Mouse (Mus musculus) common myeloid progenitor, adult 5-6 weeks (primary cell): Measurements from ENCODE around the gene Pdp2. TPM values are rescaled to one million over a fixed set of nuclear protein-coding genes. Genes with fewer than 3 reads are reported as not detected.
A peak's percentile ranks its signal among the peaks of the same experiment; 100 is the strongest.
"Not testable (repeated sequence)": the region's sequence is repeated elsewhere in the genome, so short reads cannot be mapped to it uniquely, and the experiment has no call there.

Source experiments
- ATAC-seq: replicated peaks from 2 replicates; pipeline ENCODE4 v1.8.0; 2016; ENCODE audit warnings: low read depth, mild to moderate bottlenecking, moderate TSS enrichment, inconsistent platforms; ENCODE audit not compliant: poor library complexity, severe bottlenecking
- total RNA-seq: library from RNA; stranded (forward); fragments of 200-1000, 187-1606 nt; gene quantifications from 2 replicates; pipeline ENCODE4 v1.2.3, GENCODE M21; 2017

The Pdp2 gene
- total RNA-seq, 1 experiment from 2014 or later: 12.4 TPM

- ATAC-seq: peak; percentile 72
Measured at GRCm38 (mm10) chr8:104630981-104631663, 39.9 kb downstream of the Pdp2 start, which contains the start of gene Rrad. Rrad (minus strand) TSS chr8:104631327.

GRCm38 (mm10) chr8:104631975-104632374, 40.7 kb downstream of the Pdp2 start:
- ATAC-seq: peak; percentile 27

GRCm38 (mm10) chr8:104632486-104632885, 41.2 kb downstream of the Pdp2 start:
- ATAC-seq: no peak

GRCm38 (mm10) chr8:104633156-104633744, 42.0 kb downstream of the Pdp2 start:
- no peak for ATAC-seq

GRCm38 (mm10) chr8:104635004-104635710, 43.9 kb downstream of the Pdp2 start:
- no peak for ATAC-seq

GRCm38 (mm10) chr8:104638010-104638409, 46.8 kb downstream of the Pdp2 start:
- no peak for ATAC-seq

- ATAC-seq: no peak
Measured at GRCm38 (mm10) chr8:104640241-104640640, 49.0 kb downstream of the Pdp2 start.

- ATAC-seq: no peak
Measured at GRCm38 (mm10) chr8:104640831-104641370, 49.6 kb downstream of the Pdp2 start.

GRCm38 (mm10) chr8:104641426-104642323, 50.4 kb downstream of the Pdp2 start, which contains the start of gene Ciao2b:
Ciao2b (minus strand) TSS chr8:104641965.
- peak; percentile 96 for ATAC-seq

GRCm38 (mm10) chr8:104642324-104642654, 51.0 kb downstream of the Pdp2 start:
- no peak for ATAC-seq

GRCm38 (mm10) chr8:104644187-104644586, 52.9 kb downstream of the Pdp2 start:
- ATAC-seq: not testable (repeated sequence)

Other genes starting within 250 kb of the Pdp2 start
- gene Cmtm4, start 195.6 kb upstream of the Pdp2 start, total RNA-seq: 1.8 TPM in 2 replicates
- gene Dync1li2, start 148.4 kb upstream of the Pdp2 start, total RNA-seq: 48.1 and 57.4 TPM in 2 replicates
- not detected in 2 replicates for gene Terb1, start 81.5 kb upstream of the Pdp2 start, total RNA-seq
- 95.4 and 104 TPM in 2 replicates for gene Nae1, start 56.8 kb upstream of the Pdp2 start, total RNA-seq
- 0.41 TPM in 1 of 2 replicates, not detected in the other for gene Car7, start 56.8 kb upstream of the Pdp2 start, total RNA-seq
- gene Cdh16, start 32.9 kb downstream of the Pdp2 start, total RNA-seq: not detected in 2 replicates
- 3.1 and 4.8 TPM in 2 replicates for gene Rrad, start 39.9 kb downstream of the Pdp2 start, total RNA-seq
- gene Ciao2b, start 50.5 kb downstream of the Pdp2 start, total RNA-seq: 25.8 and 28.0 TPM in 2 replicates
- not detected in 2 replicates for gene Ces2a, start 142.6 kb downstream of the Pdp2 start, total RNA-seq
- gene Ces2b, start 240.1 kb downstream of the Pdp2 start, total RNA-seq: not detected in 2 replicates